Mouse (Mus musculus): ENCODE measurements around the gene Recql5. TPM values are rescaled to one million over a fixed set of nuclear protein-coding genes. Genes with fewer than 3 reads are reported as not detected.

The Recql5 gene
- total RNA-seq, 1 experiment from 2014 or later, result 25.3 TPM

- ATAC-seq (replicated peaks; ENCODE audit: low read depth, poor library complexity, severe bottlenecking), result no peak
Observed at GRCm38 (mm10) chr11:115945247-115945646, 12.0 kb upstream of the Recql5 start.

- no peak for ATAC-seq (replicated peaks; ENCODE audit: low read depth, poor library complexity, severe bottlenecking)
Observed at GRCm38 (mm10) chr11:115941980-115942379, 8.7 kb upstream of the Recql5 start.

- peak; percentile 63 for ATAC-seq (replicated peaks; ENCODE audit: low read depth, poor library complexity, severe bottlenecking)
Observed at GRCm38 (mm10) chr11:115939690-115940329, 6.5 kb upstream of the Recql5 start.

- ATAC-seq (replicated peaks; ENCODE audit: low read depth, poor library complexity, severe bottlenecking), result no peak
Observed at GRCm38 (mm10) chr11:115933747-115934110, 452 bp upstream of the Recql5 start.

GRCm38 (mm10) chr11:115931235-115931634, 2.0 kb downstream of the Recql5 start:
- no peak for ATAC-seq (replicated peaks; ENCODE audit: low read depth, poor library complexity, severe bottlenecking)

- ATAC-seq (replicated peaks; ENCODE audit: low read depth, poor library complexity, severe bottlenecking), result no peak
Observed at GRCm38 (mm10) chr11:115929818-115930217, 3.5 kb downstream of the Recql5 start.

GRCm38 (mm10) chr11:115929031-115929430, 4.2 kb downstream of the Recql5 start:
- no peak for ATAC-seq (replicated peaks; ENCODE audit: low read depth, poor library complexity, severe bottlenecking)

- no peak for ATAC-seq (replicated peaks; ENCODE audit: low read depth, poor library complexity, severe bottlenecking)
Observed at GRCm38 (mm10) chr11:115921986-115922385, 11.3 kb downstream of the Recql5 start.

- ATAC-seq (replicated peaks; ENCODE audit: low read depth, poor library complexity, severe bottlenecking), result peak; percentile 91
Observed at GRCm38 (mm10) chr11:115920110-115920818, 13.0 kb downstream of the Recql5 start.

- no peak for ATAC-seq (replicated peaks; ENCODE audit: low read depth, poor library complexity, severe bottlenecking)
Observed at GRCm38 (mm10) chr11:115919073-115919472, 14.2 kb downstream of the Recql5 start.

- ATAC-seq (replicated peaks; ENCODE audit: low read depth, poor library complexity, severe bottlenecking), result no peak
Observed at GRCm38 (mm10) chr11:115918637-115919036, 14.6 kb downstream of the Recql5 start.

GRCm38 (mm10) chr11:115916579-115916978, 16.7 kb downstream of the Recql5 start:
- no peak for ATAC-seq (replicated peaks; ENCODE audit: low read depth, poor library complexity, severe bottlenecking)

- peak; percentile 60 for ATAC-seq (replicated peaks; ENCODE audit: low read depth, poor library complexity, severe bottlenecking)
Observed at GRCm38 (mm10) chr11:115911632-115912376, 21.5 kb downstream of the Recql5 start, which contains the start of gene Smim6. Gene Smim6, plus strand, starts transcription at chr11:115912017.

- peak; percentile 80 for ATAC-seq (replicated peaks; ENCODE audit: low read depth, poor library complexity, severe bottlenecking)
Observed at GRCm38 (mm10) chr11:115911134-115911561, 22.1 kb downstream of the Recql5 start.

- ATAC-seq (replicated peaks; ENCODE audit: low read depth, poor library complexity, severe bottlenecking), result no peak
Observed at GRCm38 (mm10) chr11:115906521-115906920, 26.8 kb downstream of the Recql5 start.

GRCm38 (mm10) chr11:115906116-115906515, 27.2 kb downstream of the Recql5 start:
- no peak for ATAC-seq (replicated peaks; ENCODE audit: low read depth, poor library complexity, severe bottlenecking)

- no peak for ATAC-seq (replicated peaks; ENCODE audit: low read depth, poor library complexity, severe bottlenecking)
Observed at GRCm38 (mm10) chr11:115904956-115905790, 28.1 kb downstream of the Recql5 start.

- ATAC-seq (replicated peaks; ENCODE audit: low read depth, poor library complexity, severe bottlenecking), result no peak
Observed at GRCm38 (mm10) chr11:115904231-115904955, 28.9 kb downstream of the Recql5 start.
